Mouse (Mus musculus) midbrain, embryonic 14.5 days (tissue): Measurements from ENCODE around the gene Aox1. TPM values are rescaled to one million over a fixed set of nuclear protein-coding genes. Genes with fewer than 3 reads are reported as not detected.

Experiments used
- polyA plus RNA-seq: library from polyadenylated mRNA; unstranded; fragments of >200 nt; fragmentation: Nextera tagmentation; extraction: Ambion mirVana; gene quantifications from 2 replicates; pipeline ENCODE4 v1.2.1, GENCODE M21; 2014

The Aox1 gene
- polyA plus RNA-seq, 1 experiment from 2014 or later = 0.14 TPM

Other genes with a start within 250 kb of the Aox1 start
- 2.8 and 5.2 TPM in 2 replicates for gene Sgo2a, start 34.0 kb upstream of the Aox1 start, polyA plus RNA-seq
- 26.5 and 29.5 TPM in 2 replicates for gene Kctd18, start 11.0 kb upstream of the Aox1 start, polyA plus RNA-seq
- 0.12 and 0.38 TPM in 2 replicates for gene Aox3, start 83.2 kb downstream of the Aox1 start, polyA plus RNA-seq
- 0.08 and 0.27 TPM in 2 replicates for gene Aox4, start 180.5 kb downstream of the Aox1 start, polyA plus RNA-seq
- gene Aox2, start 248.4 kb downstream of the Aox1 start, polyA plus RNA-seq = 0.04 TPM in 1 of 2 replicates, not detected in the other